Mouse (Mus musculus) B cell, adult 62 days (primary cell): ENCODE data around the gene Ube2h. TPM values are rescaled to one million over a fixed set of nuclear protein-coding genes. Genes with fewer than 3 reads are reported as not detected.

ENCODE experiments used
- total RNA-seq: library from RNA; stranded (reverse); gene quantifications from 4 replicates; pipeline ENCODE4 v1.2.4, GENCODE M21; 2023

Gene Ube2h
- total RNA-seq: 105 to 116 TPM (median 106 TPM) in 4 replicates

GRCm38 (mm10) chr6:30304399-30304917 is at the start of gene Ube2h:
Gene Ube2h (minus strand): TSS chr6:30304539.

Other genes starting within 250 kb of the Ube2h start
- 29.9 to 43.3 TPM (median 31.1 TPM) in 4 replicates for gene Zc3hc1, start 86.5 kb upstream of the Ube2h start, total RNA-seq
- gene Klhdc10, start 97.3 kb upstream of the Ube2h start, total RNA-seq: 17.6 to 24.6 TPM (median 18.5 TPM) in 4 replicates
- gene Tmem209, start 205.2 kb upstream of the Ube2h start, total RNA-seq: 32.1 to 35.5 TPM (median 33.7 TPM) in 4 replicates
- gene Ssmem1, start 205.3 kb upstream of the Ube2h start, total RNA-seq: 0.81 to 1.8 TPM (median 1.0 TPM) in 3 of 4 replicates, not detected in the other
- gene Cpa2, start 237.0 kb upstream of the Ube2h start, total RNA-seq: not detected in 4 replicates